Mouse (Mus musculus): Measurements from ENCODE around the gene Usp17lb.
"Not testable (repeated sequence)": the region's sequence is repeated elsewhere in the genome, so short reads cannot be mapped to it uniquely, and the experiment has no call there.

- not testable (repeated sequence) for TF ChIP-seq CTCF (conservative IDR thresholded peaks at IDR 0.05; ENCODE audit: low read length); NANOG (IDR thresholded peaks at IDR 0.05; ENCODE audit: borderline replicate concordance, low read length); POU5F1 (IDR thresholded peaks at IDR 0.05; ENCODE audit: borderline replicate concordance, low read length)
Observed at GRCm38 (mm10) chr7:104810335-104810734, 32.1 kb downstream of the Usp17lb start.
